Mouse (Mus musculus) right cerebral cortex, postnatal 25 days (tissue): ENCODE results near the gene Ifnar2.

ENCODE experiments used
- DNase-seq: peaks from one replicate; pipeline ENCODE4 v3.0.0; 2022

Ifnar2 gene

DNA sequence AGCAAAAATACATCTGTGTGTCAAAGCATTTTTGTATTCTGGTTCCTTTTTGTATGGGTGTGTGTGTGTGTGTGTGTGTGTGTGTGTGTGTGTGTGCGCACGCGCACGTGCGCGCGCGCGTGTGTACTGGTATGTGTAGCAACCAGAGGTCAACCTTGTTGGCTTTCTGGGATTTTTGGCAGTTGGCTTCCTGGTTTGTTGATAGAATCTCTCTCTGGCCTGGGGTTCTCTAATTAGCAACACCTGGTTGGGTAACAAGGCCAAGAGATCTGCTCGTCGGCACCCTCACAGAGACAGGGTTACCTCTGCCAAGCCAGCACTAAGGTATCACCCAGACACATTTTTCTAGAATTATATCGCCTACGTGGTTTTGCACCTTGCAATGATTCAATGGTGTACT is 13.1 kb upstream of the Ifnar2 start:
- DNase-seq, result no peak

DNA sequence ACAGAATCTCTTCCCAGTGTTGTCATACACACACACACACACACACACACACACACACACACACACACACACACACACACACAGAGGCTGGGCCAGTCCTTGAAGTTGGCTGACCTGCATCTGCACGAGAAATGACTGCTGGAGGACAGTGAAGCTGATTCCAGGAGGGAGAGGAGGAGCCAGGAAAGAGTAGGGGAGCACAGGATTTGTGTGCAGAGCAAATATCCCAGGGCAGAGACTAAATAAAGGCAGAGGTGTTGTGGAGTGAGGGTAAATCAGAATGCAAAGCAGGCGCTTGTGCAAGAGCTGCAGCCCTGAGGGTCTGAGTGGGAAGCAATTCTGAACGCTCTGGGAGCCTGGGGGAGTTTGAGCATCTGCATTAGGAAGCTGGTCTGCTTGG is 12.4 kb upstream of the Ifnar2 start:
- no peak for DNase-seq

DNA sequence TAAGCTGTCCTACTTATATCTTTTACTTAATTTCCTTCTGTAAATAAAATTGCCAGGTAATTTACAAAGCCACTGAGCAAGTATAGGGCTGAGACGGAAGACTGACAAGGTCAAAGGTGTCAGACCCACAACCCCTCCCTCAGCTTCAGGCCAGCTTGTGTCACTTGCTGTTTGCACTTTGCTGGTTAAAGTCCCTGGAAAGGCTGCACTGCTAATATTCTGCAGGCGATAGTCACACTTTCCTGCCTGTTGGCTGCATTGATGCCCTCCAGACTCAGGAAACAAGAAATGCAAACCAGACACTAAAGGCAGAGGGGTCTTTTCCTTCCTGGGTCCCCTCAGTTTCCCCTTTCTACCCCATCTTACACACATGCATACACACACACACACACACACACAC is 10.6 kb upstream of the Ifnar2 start:
- DNase-seq, result no peak

DNA sequence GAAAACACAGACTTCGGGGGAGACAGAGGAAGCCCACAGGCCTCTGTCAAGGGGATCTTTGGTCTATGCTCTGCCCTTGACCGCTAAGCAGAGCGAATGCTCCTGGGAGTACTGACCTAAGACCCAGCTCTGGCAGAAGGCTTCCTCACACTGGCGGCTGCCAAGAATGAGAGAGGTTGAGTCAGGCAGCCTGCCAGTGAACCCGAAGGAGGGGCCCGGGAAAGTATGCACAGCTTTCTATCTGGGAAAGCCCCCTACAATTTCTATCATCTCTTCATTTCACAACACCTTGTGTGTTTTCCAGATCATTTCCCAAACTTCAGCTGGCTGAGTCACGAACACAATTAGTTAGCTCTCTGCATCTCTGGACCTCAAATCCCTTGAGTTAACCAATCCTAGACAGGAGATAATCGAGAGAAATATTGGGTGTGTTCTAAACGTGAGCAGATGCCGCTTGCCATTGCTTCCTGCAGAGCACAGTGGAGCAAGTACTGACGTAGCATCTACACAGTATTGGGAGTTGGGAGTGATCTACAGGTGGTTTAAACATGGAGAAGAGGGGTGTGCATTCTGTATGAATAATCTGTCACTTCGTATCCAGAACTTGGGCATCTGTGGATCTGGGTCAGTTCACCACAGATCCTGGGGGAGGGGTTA is 9.8 kb upstream of the Ifnar2 start:
- DNase-seq, result no peak

- no peak for DNase-seq
Observed at GRCm38 (mm10) chr16:91363483-91363882, 9.1 kb upstream of the Ifnar2 start.

- DNase-seq, result no peak
Observed at GRCm38 (mm10) chr16:91366567-91366966, 6.0 kb upstream of the Ifnar2 start.

DNA sequence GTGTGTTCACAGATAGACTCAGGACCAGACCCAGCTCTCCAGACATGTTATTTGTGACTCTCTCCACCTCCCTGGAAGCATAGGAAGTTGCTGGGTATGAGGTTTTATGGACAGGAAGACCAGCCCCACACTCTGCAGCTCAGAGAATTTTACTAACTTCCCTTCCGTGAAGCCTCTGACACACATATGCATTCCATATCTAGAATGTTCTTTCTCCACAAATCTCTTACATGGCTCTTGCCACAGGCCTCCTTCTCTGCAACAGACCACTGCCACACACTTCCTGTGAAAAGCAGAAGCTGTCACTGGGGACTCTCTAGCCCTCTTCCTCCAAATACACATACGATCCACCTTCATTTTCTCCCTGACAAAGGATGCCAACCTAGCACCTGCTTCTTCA is 5.5 kb upstream of the Ifnar2 start:
- DNase-seq, result no peak

DNA sequence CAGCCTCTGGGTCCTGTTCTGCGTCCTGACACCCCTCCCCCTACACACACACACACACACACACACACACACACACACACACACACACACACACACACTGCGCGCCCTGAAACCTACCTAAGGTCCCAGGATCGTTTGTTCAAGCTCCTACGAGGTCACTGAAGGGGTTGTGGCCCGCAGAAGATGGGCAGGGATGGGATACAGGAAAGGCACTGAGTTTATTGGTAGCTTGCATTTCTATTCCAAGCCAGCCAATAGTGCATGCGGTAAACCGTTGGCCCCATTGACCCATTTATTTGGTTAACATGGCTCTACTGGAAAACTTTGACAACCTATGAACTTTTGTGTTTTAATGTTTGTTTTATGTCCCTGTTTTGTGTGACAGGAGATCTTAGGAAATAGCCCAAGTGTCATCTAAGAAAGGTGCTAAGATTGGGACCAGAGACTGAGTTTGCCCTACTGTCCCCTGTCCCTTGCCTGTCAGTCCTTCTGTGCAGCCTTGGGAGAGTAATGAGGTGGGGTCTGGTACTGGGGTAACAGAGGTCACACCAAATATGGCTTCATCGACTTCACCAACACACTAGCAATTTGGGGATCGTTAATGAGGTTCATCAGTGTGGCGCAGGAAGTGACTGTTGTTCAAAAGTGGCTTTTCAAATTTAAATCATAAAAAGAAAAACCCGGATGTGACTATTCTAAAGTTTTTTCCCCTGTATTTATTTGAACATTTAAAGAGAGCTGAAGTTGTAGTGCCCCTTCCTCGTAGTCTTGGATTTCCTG is 1.1 kb downstream of the Ifnar2 start:
- no peak for DNase-seq

GRCm38 (mm10) chr16:91374253-91374634 is 1.7 kb downstream of the Ifnar2 start:
- DNase-seq, result no peak

DNA sequence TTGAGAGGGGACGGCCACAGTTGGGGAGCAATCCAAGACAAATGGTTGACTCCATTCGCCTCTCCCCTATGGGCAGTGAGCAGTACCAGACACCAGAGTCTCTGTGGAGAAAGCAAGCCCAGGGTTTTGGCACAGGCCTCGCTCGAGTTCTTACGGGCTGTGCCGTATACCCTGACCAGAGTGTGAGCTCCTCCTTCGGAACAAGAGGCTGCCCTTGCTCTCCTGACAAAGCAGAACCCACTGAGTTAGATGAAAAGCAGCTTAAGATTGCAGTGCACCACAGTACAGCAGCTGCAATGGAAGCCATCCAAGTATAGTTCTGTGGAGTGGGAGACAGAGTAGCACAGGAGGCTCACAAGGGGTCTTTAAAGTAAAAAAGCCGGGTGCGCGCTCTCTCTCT is 4.1 kb downstream of the Ifnar2 start:
- no peak for DNase-seq

- DNase-seq, result no peak
Observed at GRCm38 (mm10) chr16:91378431-91378986, 5.9 kb downstream of the Ifnar2 start.

GRCm38 (mm10) chr16:91378991-91379390 is 6.4 kb downstream of the Ifnar2 start:
- no peak for DNase-seq

DNA sequence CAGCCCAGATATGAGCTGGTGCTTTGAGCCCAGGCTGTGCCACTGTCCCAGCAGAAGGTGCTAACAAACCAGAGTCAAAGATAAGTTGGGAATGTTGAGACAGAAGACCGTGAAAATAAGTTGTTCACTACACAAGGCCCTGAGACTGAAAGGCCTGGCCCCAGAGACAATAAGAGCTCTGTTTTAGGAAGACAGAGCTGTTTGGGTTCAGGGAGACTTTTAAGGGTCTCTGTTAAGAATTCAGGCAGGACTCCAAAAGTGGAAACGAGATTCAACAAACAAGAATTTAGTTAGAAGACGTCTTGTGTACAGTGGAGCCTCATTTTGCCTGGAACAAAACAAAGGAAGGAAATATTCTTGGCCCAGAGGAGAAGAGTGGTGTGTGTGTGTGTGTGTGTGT is 6.8 kb downstream of the Ifnar2 start:
- DNase-seq, result no peak

DNA sequence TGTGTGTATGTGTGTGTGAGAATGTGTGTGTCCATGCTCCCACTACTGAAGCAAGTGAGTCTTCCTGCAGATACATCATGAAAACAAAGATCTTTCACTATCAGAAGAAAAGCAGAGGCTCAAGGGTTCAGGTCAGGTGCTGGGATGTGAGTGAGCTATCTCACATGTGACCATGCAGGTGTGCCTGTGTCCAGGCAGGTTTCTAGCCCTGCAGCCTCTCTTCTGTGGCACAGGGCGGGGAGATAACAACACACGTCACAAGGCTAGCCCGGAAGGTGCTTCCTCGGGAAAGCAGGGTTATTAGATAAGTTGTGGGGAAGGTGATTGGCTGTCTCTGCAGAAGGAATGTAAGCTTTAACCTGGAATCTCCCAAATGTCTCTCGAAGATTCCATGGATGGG is 7.6 kb downstream of the Ifnar2 start:
- no peak for DNase-seq

DNA sequence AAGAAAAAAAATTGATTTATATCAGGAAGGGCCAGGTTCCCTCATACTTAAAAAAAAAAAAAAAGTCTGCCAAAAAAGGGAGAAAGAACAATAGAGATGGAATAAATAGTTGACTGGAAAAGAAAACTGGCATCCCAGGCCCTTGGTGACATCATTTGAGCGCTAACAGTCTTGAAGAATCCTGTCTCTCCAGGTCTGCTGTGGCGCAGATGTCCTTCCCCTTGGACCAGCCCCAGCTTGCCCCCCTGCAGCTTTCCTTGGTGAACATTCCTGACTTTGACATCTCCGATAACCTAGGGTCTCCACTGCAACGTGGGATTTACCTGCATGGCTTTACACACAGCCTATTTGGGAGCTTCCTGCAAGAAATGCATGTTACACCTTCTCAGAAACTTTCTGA is 9.0 kb downstream of the Ifnar2 start:
- no peak for DNase-seq

GRCm38 (mm10) chr16:91382261-91382790 is 9.7 kb downstream of the Ifnar2 start:
- no peak for DNase-seq

GRCm38 (mm10) chr16:91384221-91384620 is 11.6 kb downstream of the Ifnar2 start:
- DNase-seq, result no peak

- DNase-seq, result no peak
Observed at GRCm38 (mm10) chr16:91385621-91386020, 13.0 kb downstream of the Ifnar2 start.

DNA sequence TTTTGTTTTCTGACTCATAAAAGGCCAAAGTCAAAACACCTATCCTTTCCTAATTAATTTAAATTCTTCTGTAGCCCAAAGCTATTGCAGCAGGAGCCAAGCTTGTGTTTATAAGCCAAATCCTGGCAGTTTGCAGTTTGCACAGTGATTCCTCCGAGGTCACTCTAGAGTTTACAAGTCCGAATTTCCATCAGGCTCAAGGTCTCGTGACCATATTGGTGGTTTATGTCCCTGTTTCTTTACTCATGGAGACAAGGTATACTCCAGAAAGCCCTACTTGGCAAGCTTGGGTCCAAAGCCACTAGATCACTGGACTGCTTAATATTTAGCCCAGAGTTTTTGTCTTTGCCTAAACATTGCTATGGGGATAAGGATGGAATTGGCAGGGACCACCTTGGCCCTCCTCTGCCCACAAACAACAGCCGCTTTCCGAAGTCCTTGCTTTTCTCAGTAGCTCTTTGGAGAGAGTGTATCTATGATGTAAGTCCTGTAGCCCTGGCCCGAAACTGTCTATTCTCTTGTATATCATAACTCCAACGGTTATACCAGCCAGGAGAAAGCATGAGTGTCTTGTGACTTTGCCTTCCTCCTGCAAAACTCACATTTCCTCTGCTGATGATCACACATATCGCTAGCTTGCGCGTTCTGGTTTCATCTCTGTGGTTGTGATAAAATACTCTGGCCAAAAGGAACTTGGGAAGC is 14.0 kb downstream of the Ifnar2 start:
- DNase-seq, result no peak

DNA sequence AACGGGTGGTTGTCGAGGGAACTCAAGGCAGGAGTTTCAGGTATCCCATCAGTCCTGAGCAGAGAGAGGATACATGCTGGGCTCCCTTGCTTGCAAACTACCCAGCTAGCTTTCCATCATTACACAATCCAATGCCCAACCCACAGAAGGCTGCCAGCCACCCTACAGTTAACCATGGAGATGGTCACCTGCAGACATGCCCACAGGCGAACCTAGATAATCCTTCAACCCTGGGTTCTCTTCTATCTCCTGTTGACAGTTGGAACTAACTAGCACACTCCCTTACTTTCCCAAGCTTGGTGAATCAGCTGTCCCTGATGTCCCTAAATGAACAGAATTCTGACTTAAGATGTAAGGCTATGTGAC is 14.5 kb downstream of the Ifnar2 start:
- no peak for DNase-seq

DNA sequence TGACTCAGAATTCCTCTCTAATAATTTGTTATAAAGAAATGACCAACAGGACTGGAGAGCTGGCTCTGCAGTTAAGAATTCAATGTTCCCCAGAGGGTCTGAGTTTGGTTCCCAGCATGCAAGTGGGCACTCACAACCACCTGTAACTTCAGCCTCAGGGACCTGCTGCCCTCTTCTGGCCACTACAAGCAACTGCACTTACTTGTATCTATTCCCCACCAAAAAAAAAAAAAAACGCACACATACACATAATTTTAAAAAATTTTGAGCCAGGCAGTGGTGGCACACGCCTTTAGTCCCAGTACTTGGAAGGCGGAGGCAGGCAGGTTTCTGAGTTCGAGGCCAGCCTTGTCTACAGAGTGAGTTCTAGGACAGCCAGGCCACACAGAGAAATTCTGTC is 17.5 kb downstream of the Ifnar2 start:
- no peak for DNase-seq

DNA sequence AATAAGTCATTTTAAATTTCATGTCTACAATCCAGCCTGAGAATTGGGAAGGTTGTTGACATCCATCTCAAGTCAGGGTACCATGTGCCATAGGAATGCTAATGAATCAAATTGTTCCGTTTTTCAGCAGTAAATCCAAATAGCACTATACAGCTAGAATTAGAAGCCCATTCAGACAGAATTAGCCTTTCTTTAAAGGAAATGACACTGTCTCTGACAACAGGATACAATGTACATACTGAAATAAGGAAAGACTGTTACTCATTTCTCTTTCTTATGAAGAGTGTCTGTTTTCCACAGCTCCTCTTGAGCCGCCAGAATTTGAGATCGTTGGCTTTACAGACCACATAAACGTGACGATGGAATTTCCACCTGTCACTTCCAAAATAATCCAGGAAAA is 18.8 kb downstream of the Ifnar2 start, which contains the start of gene Gm21970:
Gene Gm21970, plus strand, starts transcription at position 301 of the 400 bp plus-strand sequence.
- no peak for DNase-seq

- no peak for DNase-seq
Observed at GRCm38 (mm10) chr16:91394826-91395410, 22.3 kb downstream of the Ifnar2 start.
